Mouse (Mus musculus): Measurements from ENCODE around the gene Yipf1.
"Not testable (repeated sequence)": the region's sequence is repeated elsewhere in the genome, so short reads cannot be mapped to it uniquely, and the experiment has no call there.

Yipf1 gene

GRCm38 (mm10) chr4:107328530-107328929 is 14.4 kb downstream of the Yipf1 start:
- DNase-seq: no peak

- no peak for DNase-seq
These were observed 19.4 kb downstream of the Yipf1 start for GRCm38 (mm10) chr4:107333514-107333913.

- DNase-seq: no peak
These were observed 22.2 kb downstream of the Yipf1 start for GRCm38 (mm10) chr4:107336356-107336755.

- DNase-seq: no peak
These were observed 23.3 kb downstream of the Yipf1 start for GRCm38 (mm10) chr4:107337455-107337854.

GRCm38 (mm10) chr4:107341354-107341753 is 27.2 kb downstream of the Yipf1 start:
- DNase-seq: peak; percentile 22 to 55

GRCm38 (mm10) chr4:107344612-107345011 is 30.4 kb downstream of the Yipf1 start:
- DNase-seq: no peak

GRCm38 (mm10) chr4:107347221-107347620 is 33.1 kb downstream of the Yipf1 start:
- no peak for DNase-seq

- DNase-seq: peak; percentile 28 to 41
These were observed 34.6 kb downstream of the Yipf1 start for GRCm38 (mm10) chr4:107348529-107349310.

GRCm38 (mm10) chr4:107349311-107350008 is 35.3 kb downstream of the Yipf1 start:
- DNase-seq: peak; percentile 26 to 54

GRCm38 (mm10) chr4:107351368-107351767 is 37.2 kb downstream of the Yipf1 start:
- DNase-seq: no peak

GRCm38 (mm10) chr4:107353612-107354011 is 39.4 kb downstream of the Yipf1 start:
- DNase-seq: no peak

- no peak for DNase-seq
These were observed 40.0 kb downstream of the Yipf1 start for GRCm38 (mm10) chr4:107354126-107354525.

- DNase-seq: no peak
These were observed 40.4 kb downstream of the Yipf1 start for GRCm38 (mm10) chr4:107354543-107354942.

GRCm38 (mm10) chr4:107357172-107357571 is 43.0 kb downstream of the Yipf1 start:
- not testable (repeated sequence) for DNase-seq

GRCm38 (mm10) chr4:107358460-107358859 is 44.3 kb downstream of the Yipf1 start:
- DNase-seq: no peak

GRCm38 (mm10) chr4:107360457-107361145 is 46.4 kb downstream of the Yipf1 start:
- DNase-seq: no peak

- no peak for DNase-seq
These were observed 48.6 kb downstream of the Yipf1 start for GRCm38 (mm10) chr4:107362755-107363154.

GRCm38 (mm10) chr4:107363573-107363972 is 49.4 kb downstream of the Yipf1 start:
- no peak for DNase-seq

- DNase-seq: peak; percentile 21 to 25
These were observed 50.1 kb downstream of the Yipf1 start for GRCm38 (mm10) chr4:107364190-107364639.

GRCm38 (mm10) chr4:107366408-107366807 is 52.2 kb downstream of the Yipf1 start:
- not testable (repeated sequence) for DNase-seq

- peak; percentile 88 to 89 for DNase-seq
These were observed 53.6 kb downstream of the Yipf1 start, which contains the start of gene Ndc1 for GRCm38 (mm10) chr4:107367567-107368314. Ndc1 (plus strand) TSS chr4:107367784.

GRCm38 (mm10) chr4:107372304-107372703 is 58.1 kb downstream of the Yipf1 start:
- DNase-seq: no peak

GRCm38 (mm10) chr4:107374677-107375076 is 60.5 kb downstream of the Yipf1 start:
- DNase-seq: no peak

Data from lung, postnatal 4 days (tissue).